Mouse (Mus musculus) activated CD4-positive, CD25-positive, alpha-beta regulatory T cell, adult 4 months (primary cell): ENCODE results near the gene 9430097D07Rik. TPM values are rescaled to one million over a fixed set of nuclear protein-coding genes. Genes with fewer than 3 reads are reported as not detected.

Source experiments
- ATAC-seq: one replicate; pipeline ENCODE4 v1.8.0; 2017
- polyA plus RNA-seq, 2 experiments: library from polyadenylated mRNA; unstranded; fragments of 100-300 nt; shearing (Covaris generic); gene quantifications; one replicate each; pipeline ENCODE4 v1.2.1; 2017

Gene 9430097D07Rik
- polyA plus RNA-seq, 2 experiments from 2014 or later = not detected

- ATAC-seq = no peak
Observed at GRCm38 (mm10) chr2:32533163-32533562, 42.3 kb downstream of the 9430097D07Rik start.

- ATAC-seq = no peak
Observed at GRCm38 (mm10) chr2:32530479-32530878, 45.0 kb downstream of the 9430097D07Rik start.

DNA sequence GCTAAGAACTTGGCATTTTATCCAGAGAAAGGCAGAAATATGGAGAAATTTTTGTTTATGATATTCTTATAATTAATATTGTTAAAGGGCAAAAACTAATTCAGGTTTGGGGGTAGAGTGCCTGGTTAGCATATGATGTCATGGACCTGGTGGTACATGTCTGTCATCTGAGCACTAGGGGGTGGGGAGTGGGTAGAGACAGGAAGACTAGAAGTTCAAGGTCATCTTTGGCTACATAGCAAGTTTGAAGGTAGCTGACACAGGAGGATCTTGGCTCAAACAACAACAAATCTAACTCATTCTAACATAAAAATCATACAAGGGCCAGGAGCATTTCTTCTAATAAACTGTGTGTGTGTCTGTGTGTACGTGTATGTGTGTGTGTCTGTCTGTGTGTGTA lies 47.2 kb downstream of the 9430097D07Rik start:
- no peak for ATAC-seq

DNA sequence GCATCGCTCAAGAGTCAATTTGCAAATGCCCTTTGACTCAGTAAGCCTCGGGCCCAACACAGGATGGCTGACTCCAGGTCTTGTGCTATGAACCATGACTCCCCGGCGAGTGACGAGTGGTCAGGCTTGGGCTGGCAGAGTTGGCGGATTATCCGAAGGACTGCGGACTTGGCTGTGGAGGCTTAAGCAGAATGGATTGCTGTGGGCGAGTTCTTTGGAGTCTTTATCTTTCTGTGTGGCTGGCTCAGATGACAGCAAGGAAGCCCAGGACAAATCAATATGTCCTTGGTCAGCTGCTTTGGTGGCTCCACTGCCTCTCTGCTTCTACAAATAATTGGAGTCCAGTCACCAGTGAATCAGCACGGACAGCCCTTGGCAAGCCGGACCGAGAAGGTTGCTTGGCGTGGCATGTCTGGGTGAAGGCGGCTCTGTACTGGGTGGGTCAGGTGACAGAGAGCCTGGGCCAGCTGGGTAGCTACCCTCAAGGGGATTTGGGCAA lies 48.0 kb downstream of the 9430097D07Rik start:
- no peak for ATAC-seq

DNA sequence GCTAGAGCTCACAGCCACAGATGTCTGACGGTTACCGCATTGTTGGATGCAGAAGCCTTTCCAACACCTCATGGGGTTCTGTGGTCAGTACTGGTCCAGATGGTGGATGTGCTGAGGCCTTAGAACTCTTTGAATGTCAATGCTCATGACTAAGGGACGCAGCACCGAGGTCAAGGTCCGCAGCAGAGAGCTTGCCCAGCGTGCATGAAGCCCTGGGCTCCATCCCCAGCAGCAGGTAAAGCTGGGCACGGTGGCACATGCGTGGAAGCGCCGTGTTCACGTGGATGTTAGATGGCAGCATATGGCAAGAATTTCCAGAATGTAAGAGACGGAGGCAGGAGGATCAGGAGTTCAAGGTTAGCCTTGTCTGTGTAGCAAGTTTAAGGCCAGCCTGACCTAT lies 49.7 kb downstream of the 9430097D07Rik start:
- ATAC-seq = no peak

DNA sequence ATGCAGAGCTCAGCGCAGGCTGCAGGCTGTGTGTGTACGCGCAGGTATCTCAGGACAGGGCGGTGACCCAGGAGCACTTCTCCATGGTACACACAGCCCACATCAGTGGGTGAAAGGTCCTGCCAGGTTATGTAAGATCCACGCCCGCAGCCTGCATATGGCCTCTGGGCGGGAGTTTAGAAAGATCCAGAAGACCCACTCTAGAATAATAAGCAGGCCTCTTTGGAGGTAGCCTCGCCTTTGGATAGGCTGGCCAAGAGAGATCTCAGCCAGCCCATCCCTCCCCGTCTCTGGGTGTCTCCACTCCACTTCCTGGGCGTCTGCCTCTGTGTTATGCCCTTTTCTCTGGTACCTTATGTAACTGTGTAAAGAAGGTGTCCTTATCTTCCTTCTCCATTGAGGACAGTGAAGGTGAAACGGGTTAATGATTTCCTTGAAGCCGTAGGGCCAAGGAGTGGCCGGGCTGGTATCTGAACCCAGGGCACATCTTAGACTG lies 50.9 kb downstream of the 9430097D07Rik start:
- no peak for ATAC-seq

Other genes starting within 250 kb of the 9430097D07Rik start
- 10 to 100 TPM; 38.8 to 51.6 TPM for gene Ciz1, start 223.4 kb downstream of the 9430097D07Rik start, polyA plus RNA-seq
- gene Dnm1, start 222.3 kb downstream of the 9430097D07Rik start, polyA plus RNA-seq = not detected
- 10 to 100 TPM; 70.3 to 75.4 TPM for gene 1110008P14Rik, start 193.7 kb downstream of the 9430097D07Rik start, polyA plus RNA-seq
- not detected for gene Lcn2, start 187.4 kb downstream of the 9430097D07Rik start, polyA plus RNA-seq
- 1 to 10 TPM; 1.0 to 1.6 TPM for gene Ptges2, start 179.8 kb downstream of the 9430097D07Rik start, polyA plus RNA-seq
- 1 to 10 TPM; 5.2 TPM for gene Naif1, start 125.2 kb downstream of the 9430097D07Rik start, polyA plus RNA-seq
- 1 to 10 TPM; 3.3 to 4.0 TPM for gene Slc25a25, start 124.2 kb downstream of the 9430097D07Rik start, polyA plus RNA-seq
- gene Fam102a, start 40.4 kb downstream of the 9430097D07Rik start, polyA plus RNA-seq = 10 to 100 TPM; 40.3 to 47.5 TPM
- gene Dpm2, start 4.8 kb downstream of the 9430097D07Rik start, polyA plus RNA-seq = 100 to 1,000 TPM; 107 to 124 TPM
- gene Pip5kl1, start 887 bp downstream of the 9430097D07Rik start, polyA plus RNA-seq = not detected
- gene St6galnac4, start 11.4 kb upstream of the 9430097D07Rik start, polyA plus RNA-seq = 10 to 100 TPM; 30.7 to 39.8 TPM
- 1 to 10 TPM; 2.5 to 3.4 TPM for gene St6galnac6, start 24.0 kb upstream of the 9430097D07Rik start, polyA plus RNA-seq
- under 1 TPM; 0.16 to 0.48 TPM for gene Ak1, start 46.1 kb upstream of the 9430097D07Rik start, polyA plus RNA-seq
- gene Eng, start 70.9 kb upstream of the 9430097D07Rik start, polyA plus RNA-seq = not detected
- 1 to 10 TPM; 3.8 to 6.2 TPM for gene Fpgs, start 128.5 kb upstream of the 9430097D07Rik start, polyA plus RNA-seq
- gene Cdk9, start 137.4 kb upstream of the 9430097D07Rik start, polyA plus RNA-seq = 10 to 100 TPM; 26.2 to 26.4 TPM
- gene Sh2d3c, start 145.4 kb upstream of the 9430097D07Rik start, polyA plus RNA-seq = 10 to 100 TPM; 62.2 to 84.6 TPM
- under 1 TPM in 1 of 2 experiments, not detected in 1; 0.99 TPM for gene 6330409D20Rik, start 165.3 kb upstream of the 9430097D07Rik start, polyA plus RNA-seq
- 10 to 100 TPM; 58.9 to 62.2 TPM for gene Tor2a, start 181.6 kb upstream of the 9430097D07Rik start, polyA plus RNA-seq
- gene Ttc16, start 199.9 kb upstream of the 9430097D07Rik start, polyA plus RNA-seq = under 1 TPM; 0.61 to 0.65 TPM
- 1 to 10 TPM; 4.9 to 6.3 TPM for gene Ptrh1, start 200.1 kb upstream of the 9430097D07Rik start, polyA plus RNA-seq
- not detected for gene Cfap157, start 208.7 kb upstream of the 9430097D07Rik start, polyA plus RNA-seq